Mouse (Mus musculus) Patski (cell line): Measurements from ENCODE around the gene Nalcn. TPM values are rescaled to one million over a fixed set of nuclear protein-coding genes. Genes with fewer than 3 reads are reported as not detected.

ENCODE experiments used
- ATAC-seq: fragments of 100-300 bp; one replicate; pipeline ENCODE4 v1.8.0; 2021
- CTCF ChIA-PET: fragments of 350-600 bp; sonication (Branson Sonifier 250); formaldehyde crosslinking; loops from one replicate; lab custom pipeline; 2022; ENCODE audit warnings: inconsistent platforms; lab: Charles Lee
- POLR2A ChIA-PET: fragments of 350-600 bp; sonication (Branson Sonifier 250); formaldehyde crosslinking; loops from one replicate; lab custom pipeline; 2022; ENCODE audit warnings: antibody characterized with exemption, inconsistent platforms; lab: Charles Lee
- DNase-seq: peaks from one replicate; pipeline ENCODE4 v3.0.0-alpha.2; 2011; ENCODE audit warnings: low read depth, low spot score
- H3K27me3 ChIP-seq: fragments of 371-371 bp; one replicate; pipeline ENCODE4 v1.5.1; 2021
- CTCF ChIP-seq: fragments of 100-300 bp; IDR thresholded peaks from one replicate; pipeline ENCODE4 v1.5.1; 2021
- in situ Hi-C: fragments of 300-500 bp; cut with MboI; formaldehyde crosslinking; loops from 3 replicates; pipeline ENCODE4 v1.11.1; 2018; ENCODE audit warnings: low pct_unique_long_range_greater_than_20kb, mixed read lengths
- polyA plus RNA-seq: library from polyadenylated mRNA; unstranded; gene quantifications from one replicate; pipeline ENCODE4 v1.2.3, GENCODE M21; 2021

Nalcn gene
- polyA plus RNA-seq, 1 experiment from 2014 or later, result 0.04 TPM

- DNase-seq (no peak), ATAC-seq (no peak)
- TF ChIP-seq CTCF, result no peak
- in situ Hi-C loops, result loop anchor here (25.0 kb wide), 1 partner anchor 1102 kb away; no protein-coding TSS in a partner anchor
- CTCF ChIA-PET, result interaction anchor here (0.7 to 1.5 kb wide), 3 partner anchors 19 to 360 kb away, joined by 3 to 5 read pairs (median 3); no protein-coding TSS in a partner anchor
- peaks cover 4% of the 10 kb centered on the region for H3K27me3 ChIP-seq
- POLR2A ChIA-PET, result no interaction called here
Measured at GRCm38 (mm10) chr14:123314369-123314768, 312.6 kb downstream of the Nalcn start.

GRCm38 (mm10) chr14:123312371-123312770 is 314.6 kb downstream of the Nalcn start:
- in situ Hi-C loops, result loop anchor here (25.0 kb wide), 1 partner anchor 1100 kb away; no protein-coding TSS in a partner anchor
- ATAC-seq (no peak), DNase-seq (no peak)
- no peak for TF ChIP-seq CTCF
- CTCF ChIA-PET, result no interaction called here
- H3K27me3 ChIP-seq, result no peaks in the 10 kb centered on the region
- POLR2A ChIA-PET, result no interaction called here

GRCm38 (mm10) chr14:123296068-123296467 is 330.9 kb downstream of the Nalcn start:
- ChIA-PET POLR2A (no interaction called here), CTCF (interaction anchor here (2.2 kb wide), 1 partner anchor 18 kb away, joined by 5 read pairs; no protein-coding TSS in a partner anchor)
- ATAC-seq, result no peak
- no peak for TF ChIP-seq CTCF
- in situ Hi-C loops, result no loop called here
- no peak for DNase-seq
- H3K27me3 ChIP-seq, result no peaks in the 10 kb centered on the region

GRCm38 (mm10) chr14:123291118-123292007 is 335.6 kb downstream of the Nalcn start:
- ChIA-PET CTCF (no interaction called here), POLR2A (no interaction called here)
- no peak for ATAC-seq
- in situ Hi-C loops, result no loop called here
- DNase-seq, result no peak
- TF ChIP-seq CTCF, result no peak
- H3K27me3 ChIP-seq, result no peaks in the 10 kb centered on the region

GRCm38 (mm10) chr14:123282165-123282564 is 344.8 kb downstream of the Nalcn start:
- no peak for ATAC-seq
- CTCF ChIA-PET, result no interaction called here
- POLR2A ChIA-PET, result no interaction called here
- TF ChIP-seq CTCF, result no peak
- no peak for DNase-seq
- in situ Hi-C loops, result no loop called here
- H3K27me3 ChIP-seq, result no peaks in the 10 kb centered on the region

- ChIA-PET CTCF (interaction anchor here (1.1 to 1.5 kb wide), 4 partner anchors 12 to 319 kb away, joined by 3 to 4 read pairs (median 3); no protein-coding TSS in a partner anchor), POLR2A (no interaction called here)
- DNase-seq (no peak), ATAC-seq (no peak)
- in situ Hi-C loops, result no loop called here
- H3K27me3 ChIP-seq, result peaks cover 3% of the 10 kb centered on the region
- TF ChIP-seq CTCF, result peak; percentile 41
Measured at GRCm38 (mm10) chr14:123272121-123272520, 354.8 kb downstream of the Nalcn start.

GRCm38 (mm10) chr14:123240738-123241137 is 386.2 kb downstream of the Nalcn start:
- in situ Hi-C loops, result no loop called here
- ChIA-PET POLR2A (no interaction called here), CTCF (interaction anchor here (0.9 to 6.3 kb wide), 12 partner anchors 9 to 1050 kb away, joined by 3 to 33 read pairs (median 3); partner anchors contain the start of gene Ggact)
- H3K27me3 ChIP-seq, result no peaks in the 10 kb centered on the region
- DNase-seq, result no peak
- no peak for ATAC-seq
- TF ChIP-seq CTCF, result no peak

GRCm38 (mm10) chr14:123239945-123240344 is 387.0 kb downstream of the Nalcn start:
- ChIA-PET POLR2A (no interaction called here), CTCF (interaction anchor here (0.7 to 6.3 kb wide), 14 partner anchors 10 to 1049 kb away, joined by 3 to 33 read pairs (median 3); partner anchors contain the start of gene Ggact)
- in situ Hi-C loops, result loop anchor here (5.0 kb wide), 1 partner anchor 288 kb away; no protein-coding TSS in a partner anchor
- peak; percentile 40 for ATAC-seq
- no peaks in the 10 kb centered on the region for H3K27me3 ChIP-seq
- peak; percentile 67 for TF ChIP-seq CTCF
- DNase-seq, result no peak

GRCm38 (mm10) chr14:123237002-123237401 is 389.9 kb downstream of the Nalcn start:
- ATAC-seq (no peak), DNase-seq (no peak)
- POLR2A ChIA-PET, result interaction anchor here (0.6 kb wide), 1 partner anchor 142 kb away, joined by 3 read pairs; no protein-coding TSS in a partner anchor
- CTCF ChIA-PET, result interaction anchor here (1.5 kb wide), 1 partner anchor 11 kb away, joined by 3 read pairs; no protein-coding TSS in a partner anchor
- H3K27me3 ChIP-seq, result no peaks in the 10 kb centered on the region
- in situ Hi-C loops, result loop anchor here (5.0 kb wide), 1 partner anchor 285 kb away; no protein-coding TSS in a partner anchor
- TF ChIP-seq CTCF, result no peak

- H3K27me3 ChIP-seq, result peaks cover 3% of the 10 kb centered on the region
- ChIA-PET CTCF (no interaction called here), POLR2A (no interaction called here)
- in situ Hi-C loops, result no loop called here
- TF ChIP-seq CTCF, result no peak
- ATAC-seq (no peak), DNase-seq (no peak)
Measured at GRCm38 (mm10) chr14:123232630-123233206, 394.2 kb downstream of the Nalcn start.

Other genes with a start within 250 kb of the Nalcn start
- gene Itgbl1, start 32.8 kb upstream of the Nalcn start, polyA plus RNA-seq, result 0.04 TPM